Mouse (Mus musculus) CD4-positive, CD25-positive, alpha-beta regulatory T cell, adult 2 months (primary cell): ENCODE measurements around the gene Izumo4.

Experiments
- DNase-seq: peaks from one replicate; pipeline ENCODE4 v3.0.0-alpha.2; 2012; ENCODE audit warnings: low read depth, low spot score

Izumo4 gene

DNA sequence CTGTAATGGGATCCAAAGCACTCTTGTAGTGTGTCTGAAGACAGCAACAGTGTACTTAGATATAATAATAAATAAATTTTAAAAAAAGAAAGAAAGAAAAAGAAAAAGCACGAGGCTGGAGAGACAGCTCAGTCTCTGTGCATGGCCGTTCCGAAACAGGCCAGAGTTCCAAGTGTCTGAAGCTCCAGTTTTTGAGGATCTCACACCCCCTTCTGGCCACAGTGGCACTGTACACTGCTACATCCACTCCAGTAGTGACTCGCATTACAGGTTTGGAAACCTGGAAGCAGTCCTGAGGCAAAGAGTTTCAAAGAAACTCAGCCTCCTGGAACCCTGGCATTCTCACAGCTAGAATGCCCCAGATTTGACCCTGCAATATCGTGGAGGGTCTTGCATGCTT lies 14.1 kb upstream of the Izumo4 start:
- peak; percentile 86 for DNase-seq

DNA sequence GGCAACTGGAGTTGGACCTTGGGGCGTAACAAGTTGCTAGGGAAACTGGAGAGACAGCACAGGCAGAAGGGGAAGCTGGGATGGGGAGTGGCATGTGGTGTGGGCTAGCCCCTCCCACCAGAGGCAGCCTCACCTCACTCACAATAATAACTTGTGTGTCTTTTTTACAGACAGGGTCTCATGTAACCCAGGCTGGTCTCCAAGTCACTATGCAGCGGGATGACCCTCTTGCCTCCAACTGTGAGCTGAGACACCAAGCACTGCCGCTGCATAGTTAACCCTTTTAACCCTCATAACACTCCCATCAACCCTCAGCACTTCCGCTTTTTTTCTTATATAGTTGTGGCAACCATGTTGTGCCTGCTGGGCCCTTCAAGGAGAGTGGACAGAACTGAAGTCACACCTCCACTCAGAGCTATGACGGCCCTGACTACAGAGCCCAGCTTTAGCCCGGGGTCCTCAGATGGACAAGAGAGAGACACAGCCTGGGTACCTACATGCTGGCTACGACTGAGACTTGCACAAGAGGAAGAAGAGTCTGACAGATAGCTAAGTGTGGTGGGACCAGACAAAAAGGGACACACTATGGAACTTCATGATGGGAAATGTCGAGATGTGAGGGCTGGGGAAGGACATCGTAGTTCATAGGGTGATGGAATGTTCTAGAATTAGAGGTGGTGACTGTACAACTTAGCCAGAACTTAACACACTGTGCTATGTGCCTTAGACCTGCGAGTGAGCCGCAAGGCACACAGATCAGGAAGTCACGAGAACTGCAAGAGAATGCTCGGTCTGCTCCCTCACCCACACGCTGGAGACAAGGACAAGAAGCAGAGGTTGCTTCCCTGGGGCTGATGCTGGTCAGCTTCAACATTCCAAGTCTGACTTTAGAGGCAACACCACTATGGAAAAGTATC lies 9.5 kb upstream of the Izumo4 start:
- DNase-seq: peak; percentile 71

DNA sequence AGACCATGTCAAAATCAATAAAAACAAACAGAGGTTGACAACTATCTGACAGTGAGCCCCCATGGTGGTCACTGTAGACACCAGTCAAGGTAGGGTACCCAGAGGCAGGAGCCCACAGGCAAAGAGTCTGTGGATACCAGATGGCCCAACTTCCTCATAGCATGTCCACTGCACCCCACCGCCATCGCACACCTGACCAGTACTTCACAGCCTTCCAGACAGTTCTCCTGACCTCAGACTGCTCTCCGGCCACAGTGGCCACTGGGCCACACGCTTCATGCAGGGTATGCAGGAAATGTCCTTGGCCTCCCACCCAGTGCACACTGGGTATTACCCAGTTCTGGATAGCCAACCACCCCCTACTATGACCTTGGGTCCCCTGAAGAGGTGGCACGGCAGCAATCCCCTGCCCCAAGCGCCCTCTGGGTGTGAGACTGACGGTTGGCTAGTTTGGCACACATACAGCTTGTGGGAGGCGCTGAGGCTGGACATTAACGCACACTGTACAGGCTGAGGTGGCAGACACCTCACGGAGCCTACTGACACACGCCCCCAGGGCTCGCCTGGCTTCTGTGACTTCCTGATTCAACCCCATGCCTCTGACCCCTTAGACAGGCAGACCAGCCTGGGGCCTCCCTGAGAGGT lies 8.5 kb upstream of the Izumo4 start:
- DNase-seq: peak; percentile 35

DNA sequence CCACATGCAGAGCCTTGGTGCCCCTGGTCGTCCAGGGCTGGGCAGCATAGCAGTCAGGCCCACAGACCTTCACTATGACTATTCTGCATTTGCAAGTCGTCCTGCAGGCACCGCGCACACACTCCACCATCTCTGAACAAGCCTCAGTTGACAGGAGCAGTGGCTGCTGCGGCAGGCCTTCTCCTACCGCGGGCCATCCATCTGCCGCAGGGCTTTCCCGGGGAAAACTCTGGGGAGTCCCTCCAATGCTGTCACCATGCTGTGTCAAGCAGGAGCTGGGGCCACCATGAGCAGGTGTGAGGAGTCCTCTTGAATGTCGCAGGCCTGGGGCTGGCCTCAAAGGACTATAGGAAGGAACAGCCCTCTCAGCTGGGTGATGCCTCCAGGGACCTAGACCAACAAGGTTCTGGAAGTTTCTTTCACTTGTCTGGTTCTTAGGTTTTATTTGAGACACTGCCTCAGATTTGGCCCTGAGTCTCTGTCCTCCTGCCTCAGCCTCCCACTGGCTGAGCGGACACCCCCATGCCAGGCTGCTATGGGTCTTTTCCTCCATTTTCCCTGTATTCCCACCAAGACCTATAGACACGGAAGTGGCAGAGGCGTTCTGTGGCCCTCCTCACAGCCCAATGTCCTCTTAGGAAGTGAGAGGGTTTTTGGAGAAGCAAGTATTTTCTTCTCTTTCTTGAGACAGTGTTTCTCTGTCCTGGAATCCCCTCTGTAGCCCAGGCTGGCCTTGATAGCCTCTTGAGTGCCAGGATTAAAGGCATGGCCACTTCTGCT lies 7.6 kb upstream of the Izumo4 start:
- peak; percentile 44 for DNase-seq

DNA sequence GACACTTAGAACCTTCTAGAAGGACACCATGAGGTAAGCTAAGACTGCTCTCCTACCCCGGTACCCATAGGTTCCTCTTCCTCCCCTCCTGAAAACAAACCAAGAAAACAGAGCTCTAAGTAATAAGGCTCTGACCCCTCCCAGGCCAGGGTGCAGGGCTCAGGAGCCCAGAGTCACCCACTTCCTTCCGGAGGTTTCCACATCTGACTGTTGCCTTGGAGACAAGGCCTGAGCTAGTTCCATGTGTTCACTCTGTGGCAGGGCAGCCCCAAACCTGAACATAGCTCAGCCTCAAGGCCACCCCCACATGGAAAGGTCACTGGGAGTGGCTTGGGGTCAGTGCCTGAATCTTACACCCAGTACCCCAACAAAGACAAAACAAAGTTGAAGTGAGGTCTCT lies 6.8 kb upstream of the Izumo4 start:
- DNase-seq: peak; percentile 93

DNA sequence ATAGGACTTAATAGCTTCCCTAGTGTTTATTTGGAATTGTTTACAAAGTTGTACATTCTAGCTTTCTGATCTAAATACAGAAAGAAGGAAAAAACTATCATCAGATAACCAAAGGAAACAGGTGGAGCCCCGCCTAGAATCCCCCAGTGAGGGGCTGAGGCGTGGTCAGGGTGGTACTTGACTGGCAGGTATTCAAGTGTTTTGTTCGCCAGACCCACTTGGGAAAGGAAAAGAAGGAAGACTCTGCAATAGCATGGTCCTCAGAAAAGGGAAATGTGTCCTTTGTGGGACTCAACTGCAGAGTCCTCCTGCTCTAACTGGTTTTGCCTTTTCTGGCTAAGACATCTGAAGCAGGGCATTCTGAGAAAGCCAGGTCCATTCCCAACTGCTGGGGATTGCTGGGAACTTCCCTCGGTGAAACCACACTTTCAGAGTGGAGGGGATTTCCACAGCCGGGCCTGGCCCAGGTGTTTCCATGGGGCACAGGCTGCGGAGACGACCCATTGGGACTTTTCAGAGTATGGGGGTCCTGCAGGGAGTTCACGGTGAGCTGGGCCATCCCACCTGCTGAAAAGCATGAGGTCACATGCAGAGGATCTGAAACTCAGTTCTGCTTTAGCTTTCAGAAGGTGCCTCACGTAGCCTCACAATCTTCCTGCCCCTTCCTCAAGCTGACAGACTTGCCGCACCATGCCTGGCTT lies 6.0 kb upstream of the Izumo4 start:
- DNase-seq: peak; percentile 78

DNA sequence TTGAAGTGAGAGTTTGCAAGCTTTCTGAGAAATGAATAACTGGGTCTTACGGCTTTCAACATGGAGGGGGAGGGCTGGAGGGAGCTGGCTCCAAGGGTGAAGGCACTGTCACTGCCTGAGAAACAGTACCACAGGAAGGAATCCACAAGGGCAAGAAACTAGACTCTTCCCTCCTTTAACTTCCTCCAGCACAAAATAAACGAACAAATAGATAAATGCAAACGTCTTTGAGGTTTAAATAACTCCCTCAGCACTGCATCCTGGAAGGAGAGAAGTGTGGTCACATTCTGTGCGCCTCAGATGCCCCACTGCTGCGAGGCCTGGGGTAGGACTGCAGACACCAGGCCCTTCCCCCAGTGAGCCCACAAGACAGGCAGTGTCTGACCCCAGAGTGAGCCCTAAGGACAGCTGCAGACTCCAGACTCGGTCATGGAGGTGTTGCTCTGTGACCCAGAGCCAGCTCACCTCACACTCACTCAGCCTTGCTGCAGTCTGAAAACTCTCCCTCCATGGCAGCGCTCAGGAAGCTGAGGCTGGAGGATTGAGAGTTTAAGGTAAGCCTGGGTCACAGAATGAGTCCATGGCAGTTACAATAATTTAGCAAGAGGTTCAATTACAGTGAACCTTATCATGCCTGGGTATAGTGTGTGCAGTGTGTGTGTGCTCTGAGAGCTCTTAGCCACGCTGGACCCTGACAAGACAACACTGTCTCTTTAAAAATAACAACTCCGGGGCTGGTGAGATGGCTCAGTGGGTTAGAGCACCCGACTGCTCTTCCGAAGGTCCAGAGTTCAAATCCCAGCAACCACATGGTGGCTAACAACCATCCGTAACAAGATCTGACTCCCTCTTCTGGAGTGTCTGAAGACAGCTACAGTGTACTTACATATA lies 5.2 kb upstream of the Izumo4 start:
- DNase-seq: peak; percentile 47

DNA sequence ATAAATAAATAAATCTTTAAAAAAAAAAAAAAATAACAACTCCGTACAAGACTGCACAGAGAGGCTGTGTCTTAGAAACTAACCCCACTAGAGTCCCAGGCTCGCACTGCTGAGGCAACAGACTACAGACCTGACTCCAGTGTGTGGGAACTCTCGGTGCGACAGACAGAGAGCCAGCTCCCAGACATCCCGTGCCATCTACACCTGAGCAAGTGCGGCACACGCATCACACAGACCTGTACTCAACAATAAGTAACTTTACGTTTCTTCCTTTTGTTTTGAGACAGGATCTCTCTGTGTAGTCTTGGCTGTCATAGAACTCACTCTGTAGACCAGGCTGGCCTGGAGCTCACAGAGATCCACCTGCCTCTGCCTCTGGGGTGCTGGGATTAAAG lies 4.6 kb upstream of the Izumo4 start:
- peak; percentile 55 for DNase-seq

DNA sequence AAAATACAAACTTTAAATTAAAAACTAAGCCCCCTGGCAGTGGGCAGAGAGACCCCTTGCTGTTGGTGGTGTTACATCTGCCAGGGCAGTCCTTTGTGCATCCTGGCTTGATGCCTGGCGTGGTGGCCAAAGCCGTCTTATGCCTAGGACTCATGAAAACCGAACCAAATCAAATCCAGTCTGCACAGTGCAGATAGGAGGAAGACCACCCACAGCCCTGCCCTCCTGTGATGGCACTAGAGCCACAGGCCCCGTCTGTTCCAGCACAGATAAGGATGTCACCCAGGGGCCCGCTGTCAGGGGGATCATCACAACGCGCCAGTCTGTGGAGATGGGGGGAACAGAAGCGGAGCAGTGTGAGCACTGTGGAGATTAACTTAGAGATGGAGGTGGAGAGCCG lies 4.2 kb upstream of the Izumo4 start:
- no peak for DNase-seq

DNA sequence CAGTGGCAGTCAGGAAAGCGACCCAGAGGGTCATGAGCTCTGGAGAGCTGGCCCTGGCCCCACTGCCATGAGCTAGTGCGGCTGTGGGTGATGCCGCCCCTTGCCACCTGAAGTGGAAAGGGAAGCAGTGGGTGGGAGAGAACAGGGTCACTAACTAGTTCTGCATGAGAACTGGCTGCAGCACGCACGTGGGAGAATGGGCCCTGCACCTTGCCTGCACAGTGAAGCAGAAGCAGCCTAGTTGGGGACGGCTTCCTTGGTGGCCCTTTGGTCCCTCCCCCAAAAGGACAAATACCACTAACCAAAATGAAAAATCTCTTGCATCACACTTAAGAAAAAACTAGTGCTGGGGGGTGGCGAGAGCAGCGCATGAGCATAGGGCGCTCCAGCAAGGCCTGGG lies 3.4 kb upstream of the Izumo4 start:
- DNase-seq: peak; percentile 50

DNA sequence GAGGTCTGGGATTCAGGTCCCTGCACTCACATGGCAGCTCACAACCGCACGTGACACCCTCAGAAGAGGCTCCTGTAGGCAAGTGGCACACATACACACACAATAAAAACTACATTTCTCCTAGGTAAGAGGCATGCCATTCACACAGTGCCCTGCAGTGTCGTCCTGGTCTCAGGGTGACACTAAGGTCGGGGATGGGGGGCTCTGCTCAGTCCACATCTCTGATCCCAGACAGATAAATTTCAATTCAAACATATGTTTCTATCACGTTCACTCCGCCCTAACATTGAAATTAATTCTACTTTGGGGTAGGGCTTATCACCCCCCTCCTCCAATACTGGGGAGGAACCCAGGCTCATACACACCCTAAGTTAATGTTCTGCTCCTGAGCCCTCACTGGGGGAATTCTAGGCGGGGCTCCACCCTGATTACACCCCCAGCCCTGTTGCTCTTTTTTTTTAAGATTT lies 1.9 kb upstream of the Izumo4 start:
- DNase-seq: peak; percentile 53

DNA sequence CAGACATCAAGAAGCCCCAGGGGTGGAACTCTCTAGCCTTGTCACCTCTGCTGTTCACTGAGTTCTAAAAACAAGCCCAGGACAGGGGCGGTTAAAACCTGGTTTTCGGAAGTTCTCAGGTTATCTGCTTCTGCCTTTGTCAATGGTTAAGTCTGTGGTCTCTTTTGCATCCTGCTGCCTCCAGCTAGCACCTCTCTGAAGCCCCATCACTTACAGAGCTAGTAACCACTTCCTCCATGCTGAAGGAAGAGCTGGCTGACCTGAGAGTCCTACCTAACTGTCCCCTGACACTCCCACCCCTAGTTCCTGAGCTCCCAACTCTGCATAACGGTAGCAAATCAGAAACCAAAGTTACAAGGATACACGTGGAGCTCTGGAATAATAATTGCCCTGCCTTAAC lies 1.3 kb upstream of the Izumo4 start:
- DNase-seq: peak; percentile 83

DNA sequence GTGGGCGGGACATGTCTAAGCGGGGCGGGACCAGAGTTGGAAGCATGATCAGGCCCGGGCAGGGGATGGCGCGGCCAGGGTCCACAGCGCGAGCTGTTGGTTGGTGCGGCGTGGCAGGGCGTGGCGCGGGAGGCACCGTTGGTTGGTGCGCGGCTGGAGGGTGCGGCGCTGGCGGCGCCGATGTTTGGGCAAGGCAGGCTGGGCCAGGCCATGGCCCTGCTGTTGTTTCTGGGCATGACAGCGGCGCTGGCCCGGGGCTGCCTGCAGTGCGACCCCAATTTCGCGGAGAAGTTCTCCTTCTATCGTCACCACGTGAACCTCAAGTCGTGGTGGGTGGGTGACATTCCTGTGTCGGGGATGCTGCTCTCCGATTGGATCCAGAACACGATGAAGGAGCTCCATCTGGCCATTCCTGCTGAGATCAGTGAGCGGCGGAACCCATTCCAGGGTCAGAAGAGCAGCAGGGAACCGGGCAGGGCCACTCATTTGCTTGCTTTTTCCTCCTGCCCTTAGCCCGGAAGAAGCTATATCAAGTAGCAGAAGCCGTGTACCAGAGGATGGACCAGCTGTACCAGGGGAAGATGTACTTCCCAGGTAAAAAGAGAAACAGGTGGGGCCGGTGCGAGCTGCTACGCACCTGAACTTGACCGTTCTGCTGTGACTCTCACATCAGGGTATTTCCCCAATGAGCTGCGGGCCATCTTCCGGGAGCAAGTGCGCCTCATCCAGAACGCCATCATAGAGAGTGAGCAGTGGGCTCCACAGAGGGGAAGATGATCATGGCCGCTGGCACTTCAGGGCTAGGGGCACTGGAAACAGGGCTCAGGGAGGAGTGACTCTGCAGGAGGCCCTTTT lies 779 bp downstream of the Izumo4 start:
- peak; percentile 94 for DNase-seq

DNA sequence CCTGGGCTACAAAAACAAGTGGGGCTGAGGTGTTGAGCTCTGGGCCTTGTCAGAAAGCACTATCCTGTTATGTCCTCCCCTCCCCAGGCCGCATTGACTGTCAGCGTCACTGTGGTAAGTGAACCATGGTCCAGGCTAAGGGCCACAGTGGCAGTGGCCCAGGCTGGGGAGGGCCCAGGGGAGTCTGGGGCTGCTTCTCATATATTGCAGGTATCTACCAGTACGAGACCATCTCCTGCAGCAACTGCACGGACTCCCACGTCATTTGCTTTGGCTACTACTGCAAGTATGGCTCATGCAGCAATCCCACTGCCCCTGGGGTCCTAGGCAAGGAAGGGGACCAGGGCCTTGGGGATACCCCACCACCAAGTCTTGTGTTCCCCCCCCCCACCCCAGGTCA lies 1.7 kb downstream of the Izumo4 start:
- no peak for DNase-seq

DNA sequence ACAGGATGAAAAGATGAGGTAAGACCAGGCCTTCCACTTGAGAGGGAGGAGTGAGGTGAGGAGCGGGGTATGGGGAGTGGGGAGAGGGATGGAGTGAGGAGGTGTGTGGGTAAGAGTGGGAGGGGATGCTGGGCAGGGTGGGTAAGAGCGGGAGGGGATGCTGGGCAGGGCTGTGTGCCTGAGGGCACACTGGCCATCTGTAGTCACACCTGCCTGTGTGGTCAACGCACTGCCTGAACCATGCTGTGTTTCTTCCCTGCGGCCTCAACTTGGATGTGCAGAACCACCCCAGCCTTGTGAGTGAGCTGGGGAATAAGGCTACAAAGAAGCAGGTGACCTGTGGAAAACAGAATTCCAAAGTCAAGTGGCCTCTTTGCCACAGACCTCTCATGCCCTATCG lies 2.4 kb downstream of the Izumo4 start:
- no peak for DNase-seq

DNA sequence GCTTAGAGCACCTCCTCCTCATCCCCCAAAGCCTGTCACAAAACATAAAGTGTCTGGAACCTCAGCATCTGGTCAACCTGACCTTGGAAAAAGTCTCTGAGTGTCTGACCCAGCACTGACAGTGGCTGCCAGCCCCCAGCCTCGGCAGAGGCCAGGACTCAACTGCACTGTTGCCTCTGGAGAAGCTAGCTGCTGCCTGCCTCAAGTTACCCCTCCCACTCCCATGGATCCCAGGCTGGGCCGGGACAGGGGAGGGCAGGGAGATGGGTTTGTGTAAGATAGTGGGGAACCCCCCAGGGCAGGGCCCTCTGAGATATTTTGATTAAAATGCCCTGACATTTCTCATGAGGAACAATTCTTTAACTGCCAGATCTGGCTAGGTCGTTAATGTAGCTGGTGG lies 3.0 kb downstream of the Izumo4 start:
- no peak for DNase-seq

DNA sequence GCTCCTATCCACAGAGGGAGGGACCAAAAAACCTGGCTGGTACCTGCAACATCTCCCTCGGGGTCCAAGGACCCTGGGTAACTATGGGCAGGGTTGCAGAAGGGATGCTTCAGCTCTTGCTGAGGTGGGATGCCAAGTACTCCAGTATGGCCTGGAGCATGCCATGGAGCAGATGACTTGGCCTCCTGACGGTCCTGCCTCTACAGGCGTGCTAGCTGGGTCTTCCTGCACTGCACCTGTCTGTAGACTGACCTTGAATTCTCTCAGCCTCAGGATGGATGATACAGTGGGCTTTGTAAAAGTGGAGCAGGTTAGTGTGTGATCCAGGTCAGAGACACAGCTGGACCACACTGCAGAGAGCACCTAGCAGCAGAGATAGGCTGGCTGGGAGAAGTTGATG lies 3.5 kb downstream of the Izumo4 start:
- DNase-seq: no peak

DNA sequence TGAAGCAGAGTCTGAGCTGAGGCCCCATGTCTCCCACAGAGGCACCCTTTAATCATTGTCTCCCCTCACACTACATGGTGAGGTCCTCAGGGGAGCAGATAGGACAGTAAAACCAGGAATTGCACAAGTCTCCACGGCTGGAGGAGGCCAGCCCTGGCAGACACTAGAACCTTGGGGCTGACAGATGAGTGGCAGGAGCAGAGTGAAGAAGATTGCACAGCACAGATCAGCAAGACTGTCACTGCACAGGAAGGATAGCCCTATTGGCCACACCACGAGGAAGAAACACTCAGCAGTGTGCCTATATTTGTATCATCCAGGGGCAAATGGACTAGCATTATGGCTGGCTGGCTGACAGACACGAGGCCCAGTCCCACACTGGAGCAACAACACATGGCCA lies 8.8 kb downstream of the Izumo4 start:
- DNase-seq: no peak

DNA sequence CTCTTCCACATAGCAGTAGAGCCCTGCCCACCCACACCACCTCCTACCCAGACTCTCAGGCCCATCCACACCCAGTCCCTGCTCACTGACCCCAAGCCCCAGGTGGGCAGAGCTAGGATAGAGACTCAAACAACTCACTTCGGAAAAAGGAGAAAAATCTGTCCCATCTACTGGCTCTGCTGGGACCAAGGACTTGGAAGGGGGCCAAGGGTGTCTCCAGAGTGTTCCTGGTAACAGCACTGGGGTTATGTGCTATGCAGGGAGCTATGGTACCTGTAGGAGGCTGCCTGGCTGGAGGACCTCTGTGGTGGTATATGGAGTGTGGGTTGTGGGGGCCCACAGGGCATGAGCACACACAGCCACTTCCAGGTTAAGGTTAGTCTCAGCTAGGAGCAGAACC lies 15.3 kb downstream of the Izumo4 start:
- DNase-seq: no peak
